8 mouse cellular contexts compared by ENCODE assay signal in genomic region chr11:6658271-6658670, GRCm38 (mm10). TPM values are rescaled to one million over a fixed set of nuclear protein-coding genes. Genes with fewer than 3 reads are reported as not detected.
DNase-seq lines count a peak whose midpoint lies in the region; ATAC-seq and TF ChIP-seq lines count a peak whose summit lies in the region.

TSS of gene Ramp3 (plus strand) at chr11:6658521.

- TF ChIP-seq EP300 in lung, postnatal 0 days (IDR thresholded peaks at IDR 0.05): no peak

- WGBS in forebrain, embryonic 13.5 days: under 1% methylated on average over 18 of the region's 18 CpGs
- WGBS in lung, postnatal 0 days: 1% methylated on average over 16 of the region's 18 CpGs
- under 1% methylated on average over 18 of the region's 18 CpGs for WGBS in stomach, embryonic 16.5 days

- H3K27ac ChIP-seq in forebrain, embryonic 13.5 days: no peak within 1 kb of the TSS
- no peak within 1 kb of the TSS for H3K27ac ChIP-seq in lung, postnatal 0 days (ENCODE audit: low read length)
- no peak within 1 kb of the TSS for H3K27ac ChIP-seq in stomach, embryonic 16.5 days (ENCODE audit: low read length)

- no peaks in the 10 kb centered on the region for H3K27me3 ChIP-seq in forebrain, embryonic 13.5 days
- H3K27me3 ChIP-seq in lung, postnatal 0 days (replicated peaks; ENCODE audit: insufficient read depth, low read length): no peaks in the 10 kb centered on the region
- no peaks in the 10 kb centered on the region for H3K27me3 ChIP-seq in stomach, embryonic 16.5 days (ENCODE audit: control insufficient read depth, insufficient read depth, low read length)

- no peak for TF ChIP-seq CTCF in lung, postnatal 0 days (IDR thresholded peaks at IDR 0.05)

- H3K4me2 ChIP-seq in forebrain, embryonic 13.5 days: peak within 1 kb of the TSS; percentile 68
- peak within 1 kb of the TSS; percentile 66 for H3K4me2 ChIP-seq in lung, postnatal 0 days (replicated peaks; ENCODE audit: low read depth, low read length)
- H3K4me2 ChIP-seq in stomach, embryonic 16.5 days (ENCODE audit: low read depth, low read length): peak within 1 kb of the TSS; percentile 66

- peak within 1 kb of the TSS; percentile 39 for H3K4me3 ChIP-seq in forebrain, embryonic 13.5 days
- peak within 1 kb of the TSS; percentile 26 for H3K4me3 ChIP-seq in lung, postnatal 0 days (ENCODE audit: low read depth, low read length)
- peak within 1 kb of the TSS; percentile 42 for H3K4me3 ChIP-seq in stomach, embryonic 16.5 days (replicated peaks; ENCODE audit: low read length)

- H3K9me3 ChIP-seq in forebrain, embryonic 13.5 days (replicated peaks): no peaks in the 10 kb centered on the region
- H3K9me3 ChIP-seq in lung, postnatal 0 days (ENCODE audit: low read length): no peaks in the 10 kb centered on the region
- no peaks in the 10 kb centered on the region for H3K9me3 ChIP-seq in stomach, embryonic 16.5 days (replicated peaks; ENCODE audit: control insufficient read depth, low read length)

- peak; percentile 23 for DNase-seq in ovary, postnatal 36 days (ENCODE audit: low spot score)
- no peak for DNase-seq in ovary, postnatal 14 days (ENCODE audit: low spot score)
- peak; percentile 25 for DNase-seq in c-Kit-positive CD71-positive TER-119-negative erythroid progenitor cells, embryonic 14.5 days (ENCODE audit: low read depth)
- DNase-seq in kidney, adult 8-10 months: peak; percentile 23 to 33
- peak; percentile 51 for DNase-seq in lung, postnatal 0 days (ENCODE audit: low spot score)
- no peak for DNase-seq in layer of hippocampus, postnatal 36 days

- no peaks in the 10 kb centered on the region for H3K36me3 ChIP-seq in forebrain, embryonic 13.5 days (ENCODE audit: poor library complexity, severe bottlenecking)
- H3K36me3 ChIP-seq in lung, postnatal 0 days (ENCODE audit: insufficient read depth, low read length): no peaks in the 10 kb centered on the region
- no peaks in the 10 kb centered on the region for H3K36me3 ChIP-seq in stomach, embryonic 16.5 days (ENCODE audit: control insufficient read depth, insufficient read depth, low read length)

- H3K9ac ChIP-seq in forebrain, embryonic 13.5 days: peak within 1 kb of the TSS; percentile 34
- H3K9ac ChIP-seq in lung, postnatal 0 days (replicated peaks; ENCODE audit: low read depth): no peak within 1 kb of the TSS
- H3K9ac ChIP-seq in stomach, embryonic 16.5 days (ENCODE audit: low read length): peak within 1 kb of the TSS; percentile 32

- ATAC-seq in forebrain, embryonic 13.5 days: peak; percentile 81
- peak; percentile 56 for ATAC-seq in lung, postnatal 0 days
- ATAC-seq in stomach, embryonic 16.5 days (ENCODE audit: insufficient read depth, low FRiP score): peak; percentile 42

- H3K4me1 ChIP-seq in forebrain, embryonic 13.5 days: 0 out of 2 replicates have a peak, but pooled peaks cover 3% of the 10 kb centered on the region
- H3K4me1 ChIP-seq in lung, postnatal 0 days (ENCODE audit: insufficient read depth, low read depth, low read length): no peaks in the 10 kb centered on the region
- H3K4me1 ChIP-seq in stomach, embryonic 16.5 days (ENCODE audit: control insufficient read depth, insufficient read depth, low read length): no peaks in the 10 kb centered on the region

RNA-seq across cellular contexts. Expression of gene Ramp3, which starts in this region (rescaled TPM):
- polyA plus RNA-seq in forebrain, embryonic 13.5 days (2015; fragmentation: Nextera tagmentation; extraction: Ambion mirVana): 1.9 and 2.2 TPM in 2 replicates
- polyA plus RNA-seq in lung, postnatal 0 days (2015; fragmentation: Nextera tagmentation; extraction: Ambion mirVana): 9.6 and 22.1 TPM in 2 replicates
- polyA plus RNA-seq in stomach, embryonic 16.5 days (2015; fragmentation: Nextera tagmentation; extraction: Ambion mirVana): 6.0 and 6.4 TPM in 2 replicates
- total RNA-seq in layer of hippocampus, postnatal 36 days (2021): 1 to 10 TPM; 4.8 to 4.9 TPM

Comparison
In these comparisons a context has a peak if more than half of its experiments do, and no peak if none do; other contexts are left out.
1. DNase-seq: peak in ovary, postnatal 36 days (single experiment), c-Kit-positive CD71-positive TER-119-negative erythroid progenitor cells, embryonic 14.5 days (single experiment), kidney, adult 8-10 months (2 of 2) and lung, postnatal 0 days (single experiment); none in ovary, postnatal 14 days (single experiment) and layer of hippocampus, postnatal 36 days (0 of 2).
2. Peak in every context shown above with its lines, with median percentiles within 50 percentile points of each other: ATAC-seq, H3K4me2 ChIP-seq and H3K4me3 ChIP-seq.